Mouse (Mus musculus) G1E (cell line): ENCODE results near the gene Zfp385a. TPM values are rescaled to one million over a fixed set of nuclear protein-coding genes. Genes with fewer than 3 reads are reported as not detected.

Source experiments
- ATAC-seq: 2 replicates; pipeline ENCODE4 v1.8.0; 2016; ENCODE audit warnings: mild to moderate bottlenecking; ENCODE audit not compliant: insufficient number of reproducible peaks, poor library complexity, low FRiP score, severe bottlenecking; ENCODE audit errors: extremely low read depth
- DNase-seq: peaks from one replicate; pipeline ENCODE4 v3.0.0; 2012; ENCODE audit warnings: low spot score
- H3K27me3 ChIP-seq: 2 replicates; pipeline ENCODE4 v1.6.1; 2012; ENCODE audit warnings: mild to moderate bottlenecking, low read length, inconsistent platforms; ENCODE audit not compliant: insufficient read depth
- H3K36me3 ChIP-seq: replicated peaks from 2 replicates; pipeline ENCODE3; 2012; ENCODE audit warnings: mild to moderate bottlenecking, inconsistent platforms
- H3K4me1 ChIP-seq: 2 replicates; pipeline ENCODE4 v1.6.1; 2012; ENCODE audit warnings: low read depth, low read length, inconsistent platforms, mixed read lengths; ENCODE audit not compliant: insufficient read depth
- H3K4me3 ChIP-seq: 2 replicates; pipeline ENCODE4 v1.5.1; 2012; ENCODE audit warnings: low read depth, mild to moderate bottlenecking, inconsistent platforms, low read length, moderate library complexity, mixed read lengths
- H3K9me3 ChIP-seq: replicated peaks from 2 replicates; pipeline ENCODE4 v1.6.1; 2012; ENCODE audit warnings: inconsistent platforms
- CTCF ChIP-seq: IDR thresholded peaks from 2 replicates; pipeline ENCODE4 v1.5.1; 2012; ENCODE audit warnings: low read depth, low read length, inconsistent platforms, mixed read lengths
- GATA1 ChIP-seq: IDR thresholded peaks from 2 replicates; pipeline ENCODE4 v1.6.1; 2012; ENCODE audit warnings: borderline replicate concordance, low read length, inconsistent platforms, mixed read lengths
- GATA2 ChIP-seq: IDR thresholded peaks from 2 replicates; pipeline ENCODE4 v1.6.1; 2012; ENCODE audit warnings: low read depth, low read length, inconsistent platforms, borderline replicate concordance
- POLR2AphosphoS5 ChIP-seq: IDR thresholded peaks from 2 replicates; pipeline ENCODE4 v1.6.1; 2012; ENCODE audit warnings: low read depth, low read length, inconsistent platforms; ENCODE audit not compliant: insufficient replicate concordance
- TAL1 ChIP-seq: conservative IDR thresholded peaks from 2 replicates; pipeline ENCODE4 v1.6.1; 2012; ENCODE audit warnings: low read depth, low read length, inconsistent platforms, mixed read lengths
- polyA plus RNA-seq: library from polyadenylated mRNA; stranded (reverse); fragments of >175 nt; gene quantifications from 2 replicates; pipeline ENCODE4 v1.2.3, GENCODE M21; 2012
- total RNA-seq, 2 experiments: library from RNA; stranded (forward) in 1 of 2; stranded (reverse) in 1 of 2; fragments of 200-1000 nt in 1 of 2; fragments of >200 nt in 1 of 2; fragmentation: Nextera tagmentation in 1 of 2; gene quantifications; 2 replicates each; pipeline ENCODE4 v1.2.3; 2014 to 2017

Zfp385a gene
- total and polyA plus RNA-seq, 3 experiments: 2.0 to 483 (median 74.3) TPM

GRCm38 (mm10) chr15:103301547-103302340 is 38.1 kb downstream of the Zfp385a start:
- H3K9me3 ChIP-seq: no peaks in the 10 kb centered on the region
- no peak for TF ChIP-seq TAL1
- no peak for TF ChIP-seq CTCF
- TF ChIP-seq POLR2AphosphoS5: no peak
- TF ChIP-seq GATA2: no peak
- no peak for TF ChIP-seq GATA1
- H3K4me1 ChIP-seq: peaks cover 32% of the 10 kb centered on the region
- no peak for ATAC-seq
- H3K4me3 ChIP-seq: no peak overlapping the region
- H3K36me3 ChIP-seq: peaks cover 45% of the 10 kb centered on the region
- peaks cover 33% of the 10 kb centered on the region for H3K27me3 ChIP-seq
- no peak for DNase-seq

- Histone ChIP-seq H3K27me3 (peaks cover 33% of the 10 kb centered on the region), H3K36me3 (peaks cover 51% of the 10 kb centered on the region), H3K4me3 (no peak overlapping the region), H3K4me1 (peaks cover 31% of the 10 kb centered on the region), H3K9me3 (no peaks in the 10 kb centered on the region)
- ATAC-seq: no peak
- TF ChIP-seq TAL1 (no peak), CTCF (no peak)
- DNase-seq: no peak
Observed at GRCm38 (mm10) chr15:103301046-103301445, 38.8 kb downstream of the Zfp385a start.

DNA sequence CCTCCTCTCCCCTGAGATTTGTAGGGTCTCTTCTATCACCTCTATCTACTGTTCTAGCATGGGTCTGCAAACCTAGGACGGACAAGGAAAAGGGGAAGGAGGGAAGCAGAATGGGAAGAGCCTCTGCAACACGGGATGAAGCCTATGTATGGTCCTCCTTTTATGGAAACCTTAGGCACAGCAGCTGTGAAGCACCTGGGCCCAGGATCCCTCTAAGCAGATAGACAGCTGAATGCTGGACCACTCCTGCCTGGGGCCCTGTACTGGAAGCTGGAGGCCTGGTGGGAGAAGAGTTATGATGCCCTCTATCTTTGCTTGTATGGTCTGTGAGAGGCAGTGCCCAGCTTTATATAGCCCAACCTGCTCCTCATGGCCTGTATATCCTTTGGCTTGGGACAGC is 39.3 kb downstream of the Zfp385a start:
- peaks cover 56% of the 10 kb centered on the region for H3K36me3 ChIP-seq
- H3K4me1 ChIP-seq: peaks cover 26% of the 10 kb centered on the region
- TF ChIP-seq GATA1 (no peak), CTCF (no peak), GATA2 (no peak), POLR2AphosphoS5 (no peak)

GRCm38 (mm10) chr15:103300067-103300471 is 39.8 kb downstream of the Zfp385a start:
- Histone ChIP-seq H3K27me3 (peaks cover 32% of the 10 kb centered on the region), H3K4me1 (peaks cover 21% of the 10 kb centered on the region), H3K9me3 (no peaks in the 10 kb centered on the region), H3K36me3 (peaks cover 61% of the 10 kb centered on the region), H3K4me3 (no peak overlapping the region)
- no peak for TF ChIP-seq CTCF
- no peak for TF ChIP-seq TAL1
- TF ChIP-seq GATA1: no peak
- TF ChIP-seq GATA2: no peak
- TF ChIP-seq POLR2AphosphoS5: no peak
- no peak for ATAC-seq
- no peak for DNase-seq

More for the DNA sequence above, 39.3 kb downstream of the Zfp385a start:
- Histone ChIP-seq H3K27me3 (peaks cover 33% of the 10 kb centered on the region), H3K4me3 (no peak overlapping the region), H3K9me3 (no peaks in the 10 kb centered on the region)
- ATAC-seq: no peak
- DNase-seq: no peak

DNA sequence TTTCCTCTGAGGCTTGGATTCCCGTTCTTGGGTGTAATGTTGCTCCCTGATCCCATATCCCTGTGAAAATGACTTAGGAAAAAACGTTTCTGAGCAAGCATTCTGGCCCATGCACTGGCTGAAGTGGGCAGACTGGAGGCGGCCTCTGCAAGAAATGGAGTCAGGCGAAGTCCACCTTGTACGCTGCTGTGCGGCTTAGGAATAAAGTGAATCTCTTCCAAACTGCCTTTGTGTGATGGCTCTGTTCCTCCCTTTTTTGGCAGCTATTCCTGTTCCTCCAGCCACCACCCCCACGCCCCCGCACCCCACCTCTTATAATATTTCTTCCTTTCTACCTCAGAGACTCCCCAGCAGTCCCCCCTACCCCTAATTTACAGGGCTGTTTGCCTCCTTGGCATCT is 40.2 kb downstream of the Zfp385a start:
- DNase-seq (no peak), ATAC-seq (no peak)
- Histone ChIP-seq H3K9me3 (no peaks in the 10 kb centered on the region), H3K4me3 (no peak overlapping the region), H3K4me1 (peaks cover 17% of the 10 kb centered on the region), H3K36me3 (peaks cover 64% of the 10 kb centered on the region), H3K27me3 (peaks cover 28% of the 10 kb centered on the region)
- TF ChIP-seq GATA2: no peak
- no peak for TF ChIP-seq GATA1

- Histone ChIP-seq H3K4me1 (peaks cover 11% of the 10 kb centered on the region), H3K27me3 (peaks cover 22% of the 10 kb centered on the region), H3K9me3 (no peaks in the 10 kb centered on the region), H3K4me3 (no peak overlapping the region), H3K36me3 (peaks cover 67% of the 10 kb centered on the region)
- DNase-seq (no peak), ATAC-seq (no peak)
- no peak for TF ChIP-seq GATA1
Observed at GRCm38 (mm10) chr15:103298861-103299616, 40.9 kb downstream of the Zfp385a start.

GRCm38 (mm10) chr15:103298026-103298425 is 41.9 kb downstream of the Zfp385a start:
- Histone ChIP-seq H3K27me3 (peaks cover 12% of the 10 kb centered on the region), H3K36me3 (peaks cover 77% of the 10 kb centered on the region), H3K9me3 (no peaks in the 10 kb centered on the region), H3K4me3 (no peak overlapping the region), H3K4me1 (peaks cover 7% of the 10 kb centered on the region; the same call in 1 of the 2 replicates)
- DNase-seq (no peak), ATAC-seq (no peak)
- TF ChIP-seq GATA1 (no peak), TAL1 (no peak), GATA2 (no peak), POLR2AphosphoS5 (no peak), CTCF (no peak)
